Mouse (Mus musculus) brain, embryonic 14.5 days (tissue): ENCODE data around the gene Hspb9.

Experiments used
- CTCF ChIP-seq: fragments of 200-500 bp; IDR thresholded peaks from 2 replicates; pipeline ENCODE4 v1.5.1; 2012; ENCODE audit warnings: inconsistent platforms, mild to moderate bottlenecking, moderate library complexity, borderline replicate concordance; ENCODE audit not compliant: insufficient read depth, insufficient read length; ENCODE audit errors: extremely low read depth
- POLR2A ChIP-seq: fragments of 200-500 bp; IDR thresholded peaks from 2 replicates; pipeline ENCODE4 v1.6.1; 2012; ENCODE audit warnings: mild to moderate bottlenecking, inconsistent platforms, borderline replicate concordance; ENCODE audit not compliant: poor library complexity, insufficient read depth, insufficient read length, severe bottlenecking; ENCODE audit errors: extremely low read depth

GRCm38 (mm10) chr11:100720345-100720744, 6.7 kb downstream of the Hspb9 start:
- TF ChIP-seq CTCF (no peak), POLR2A (no peak)
